Mouse (Mus musculus) testis, adult 2 months (tissue): ENCODE results near the gene Xpnpep1. TPM values are rescaled to one million over a fixed set of nuclear protein-coding genes. Genes with fewer than 3 reads are reported as not detected.

ENCODE experiments used
- H3K27ac ChIP-seq: fragments of 200-500 bp; 2 replicates; pipeline ENCODE4 v1.5.1; 2012; ENCODE audit warnings: low read depth, low read length; ENCODE audit not compliant: control insufficient read depth, insufficient read depth
- H3K27me3 ChIP-seq: fragments of 200-500 bp; 2 replicates; pipeline ENCODE4 v1.6.1; 2012; ENCODE audit warnings: mild to moderate bottlenecking, low read length, moderate library complexity; ENCODE audit not compliant: control insufficient read depth, insufficient read depth
- H3K36me3 ChIP-seq: fragments of 200-500 bp; 2 replicates; pipeline ENCODE4 v1.6.1; 2012; ENCODE audit warnings: mild to moderate bottlenecking, low read length; ENCODE audit not compliant: control insufficient read depth, insufficient read depth
- H3K4me1 ChIP-seq: fragments of 200-500 bp; 2 replicates; pipeline ENCODE4 v1.6.1; 2012; ENCODE audit warnings: low read length; ENCODE audit not compliant: control insufficient read depth, insufficient read depth
- H3K4me3 ChIP-seq: fragments of 200-500 bp; 2 replicates; pipeline ENCODE4 v1.5.1; 2012; ENCODE audit warnings: low read depth, mild to moderate bottlenecking, low read length, moderate library complexity, mixed read lengths; ENCODE audit not compliant: control insufficient read depth
- CTCF ChIP-seq: fragments of 200-500 bp; IDR thresholded peaks from 2 replicates; pipeline ENCODE4 v1.5.1; 2012; ENCODE audit warnings: low read depth, mild to moderate bottlenecking, inconsistent platforms, low read length, moderate library complexity; ENCODE audit not compliant: control insufficient read depth, insufficient read depth, insufficient replicate concordance
- POLR2A ChIP-seq: fragments of 200-500 bp; IDR thresholded peaks from 2 replicates; pipeline ENCODE4 v1.6.1; 2012; ENCODE audit warnings: low read depth, mild to moderate bottlenecking, inconsistent platforms, low read length, moderate library complexity; ENCODE audit not compliant: control insufficient read depth
- polyA plus RNA-seq: library from polyadenylated mRNA; depleted of rRNA; stranded (reverse); fragments of >200 nt; gene quantifications from 2 replicates; pipeline ENCODE4 v1.2.3, GENCODE M21; 2012

Xpnpep1 gene
- polyA plus RNA-seq, 1 experiment: 141 TPM

- H3K27me3 ChIP-seq: peaks cover 7% of the 10 kb centered on the region
- TF ChIP-seq CTCF: peak; percentile 50; the same call in 1 of the 2 replicates
- no peak for TF ChIP-seq POLR2A
- no peaks in the 10 kb centered on the region for H3K36me3 ChIP-seq
- peak overlapping the region; percentile 15; the same call in 1 of the 2 replicates for H3K4me3 ChIP-seq
- H3K27ac ChIP-seq: no peak overlapping the region
- peaks cover 8% of the 10 kb centered on the region for H3K4me1 ChIP-seq
Measured at GRCm38 (mm10) chr19:53073521-53073920, 33.5 kb upstream of the Xpnpep1 start.

- Histone ChIP-seq H3K36me3 (no peaks in the 10 kb centered on the region), H3K27ac (no peak overlapping the region), H3K27me3 (peaks cover 7% of the 10 kb centered on the region), H3K4me1 (peaks cover 8% of the 10 kb centered on the region), H3K4me3 (no peak overlapping the region)
- TF ChIP-seq POLR2A (no peak), CTCF (no peak)
Measured at GRCm38 (mm10) chr19:53072406-53072805, 32.4 kb upstream of the Xpnpep1 start.

- H3K27me3 ChIP-seq: peaks cover 7% of the 10 kb centered on the region
- peaks cover 12% of the 10 kb centered on the region for H3K4me1 ChIP-seq
- H3K36me3 ChIP-seq: no peaks in the 10 kb centered on the region
- no peak overlapping the region for H3K27ac ChIP-seq
- no peak overlapping the region for H3K4me3 ChIP-seq
- TF ChIP-seq CTCF: no peak
Measured at GRCm38 (mm10) chr19:53071651-53072050, 31.6 kb upstream of the Xpnpep1 start.

- H3K36me3 ChIP-seq: no peaks in the 10 kb centered on the region
- H3K4me3 ChIP-seq: no peak overlapping the region
- peaks cover 6% of the 10 kb centered on the region for H3K4me1 ChIP-seq
- no peak for TF ChIP-seq CTCF
- no peak for TF ChIP-seq POLR2A
- no peak overlapping the region for H3K27ac ChIP-seq
- H3K27me3 ChIP-seq: 0 out of 2 replicates have a peak, but pooled peaks cover 3% of the 10 kb centered on the region
Measured at GRCm38 (mm10) chr19:53070870-53071269, 30.9 kb upstream of the Xpnpep1 start.

GRCm38 (mm10) chr19:53069451-53069850 is 29.4 kb upstream of the Xpnpep1 start:
- no peak overlapping the region for H3K27ac ChIP-seq
- no peak overlapping the region for H3K4me3 ChIP-seq
- H3K36me3 ChIP-seq: no peaks in the 10 kb centered on the region
- no peaks in the 10 kb centered on the region for H3K27me3 ChIP-seq
- TF ChIP-seq POLR2A (no peak), CTCF (no peak)
- H3K4me1 ChIP-seq: peaks cover 4% of the 10 kb centered on the region

GRCm38 (mm10) chr19:53066934-53067333 is 26.9 kb upstream of the Xpnpep1 start:
- peaks cover 4% of the 10 kb centered on the region; the same call in 1 of the 2 replicates for H3K4me1 ChIP-seq
- TF ChIP-seq CTCF: no peak
- no peak for TF ChIP-seq POLR2A
- no peaks in the 10 kb centered on the region for H3K36me3 ChIP-seq
- no peaks in the 10 kb centered on the region for H3K27me3 ChIP-seq
- no peak overlapping the region for H3K27ac ChIP-seq
- no peak overlapping the region for H3K4me3 ChIP-seq

- no peaks in the 10 kb centered on the region for H3K27me3 ChIP-seq
- H3K36me3 ChIP-seq: no peaks in the 10 kb centered on the region
- H3K4me3 ChIP-seq: no peak overlapping the region
- H3K4me1 ChIP-seq: peaks cover 4% of the 10 kb centered on the region; the same call in 1 of the 2 replicates
- H3K27ac ChIP-seq: no peak overlapping the region
- TF ChIP-seq POLR2A (no peak), CTCF (no peak)
Measured at GRCm38 (mm10) chr19:53066531-53066930, 26.5 kb upstream of the Xpnpep1 start.

GRCm38 (mm10) chr19:53064972-53065361 is 25.0 kb upstream of the Xpnpep1 start:
- TF ChIP-seq CTCF (no peak), POLR2A (no peak)
- H3K36me3 ChIP-seq: no peaks in the 10 kb centered on the region
- no peaks in the 10 kb centered on the region for H3K27me3 ChIP-seq
- no peak overlapping the region for H3K4me3 ChIP-seq
- no peak overlapping the region for H3K27ac ChIP-seq
- peaks cover 4% of the 10 kb centered on the region; the same call in 1 of the 2 replicates for H3K4me1 ChIP-seq
